In the genomic region with DNA sequence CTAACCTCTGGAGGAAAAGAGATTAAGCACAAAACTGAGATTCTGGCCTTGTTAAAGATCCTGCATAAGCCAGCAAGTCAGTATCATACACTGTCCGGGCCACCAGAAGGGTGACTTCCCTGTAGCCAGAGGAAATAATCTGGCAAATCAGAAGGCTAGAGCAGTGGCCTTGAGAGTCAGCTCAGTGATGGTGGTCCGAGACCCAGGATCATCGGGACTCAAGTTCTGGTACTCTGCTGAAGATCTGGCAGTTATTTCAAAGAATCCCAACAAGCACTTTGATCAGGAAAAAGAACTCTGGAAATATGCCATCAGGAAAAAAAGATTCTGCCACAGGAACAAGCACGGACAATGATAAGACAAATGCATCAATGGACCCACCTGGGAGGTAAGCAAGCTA, we compare ENCODE assay signal across 27 mouse cellular contexts.
"Had no signal": no experiment of that assay in that cellular context is flagged by ENCODE, and none has a peak within 500 bp of the region (broad histone marks: within the 10 kb centered on the region; RNA-seq: fewer than 3 reads in every experiment).

No protein-coding gene starts in this region.

- ATAC-seq: forebrain, embryonic 13.5 days; forebrain, embryonic 14.5 days; forebrain, embryonic 15.5 days; forebrain, embryonic 16.5 days; forebrain, postnatal 0 days had no signal

- H3K4me2 ChIP-seq: embryonic facial prominence, embryonic 12.5 days; embryonic facial prominence, embryonic 13.5 days; embryonic facial prominence, embryonic 15.5 days; forebrain, embryonic 12.5 days; forebrain, embryonic 13.5 days; forebrain, embryonic 15.5 days had no signal

- H3K27me3 ChIP-seq: embryonic facial prominence, embryonic 12.5 days; embryonic facial prominence, embryonic 13.5 days; embryonic facial prominence, embryonic 15.5 days; forebrain, embryonic 12.5 days; forebrain, embryonic 13.5 days; forebrain, embryonic 15.5 days had no signal

- DNase-seq: cerebellum, adult 2 months; cerebellum, adult 8-10 months; cerebellum, adult 9-10 months; cerebellum, adult 9-11 months; cerebellum, postnatal 10 days; cerebellum, postnatal 14 days; cerebellum, postnatal 25 days; cerebellum, postnatal 36 days; embryo, embryonic 11 days; forebrain, postnatal 0 days; gastrocnemius, adult 2 months; gastrocnemius, postnatal 10 days; gastrocnemius, postnatal 14 days; gastrocnemius, postnatal 25 days; gastrocnemius, postnatal 36 days; heart, adult 2 months had no signal

- H3K27ac ChIP-seq: embryonic facial prominence, embryonic 10.5 days; embryonic facial prominence, embryonic 12.5 days; embryonic facial prominence, embryonic 13.5 days; embryonic facial prominence, embryonic 15.5 days; forebrain, embryonic 10.5 days; forebrain, embryonic 12.5 days; forebrain, embryonic 13.5 days; forebrain, embryonic 15.5 days; gastrocnemius, adult 2 months; heart, adult 2 months had no signal

- H3K4me3 ChIP-seq: embryonic facial prominence, embryonic 12.5 days; embryonic facial prominence, embryonic 13.5 days; embryonic facial prominence, embryonic 15.5 days; erythroblast, embryonic 14.5 days; forebrain, embryonic 10.5 days; forebrain, embryonic 12.5 days; forebrain, embryonic 13.5 days; forebrain, embryonic 15.5 days; gastrocnemius, adult 2 months; heart, adult 2 months had no signal

- H3K9ac ChIP-seq: embryonic facial prominence, embryonic 12.5 days; embryonic facial prominence, embryonic 13.5 days; embryonic facial prominence, embryonic 15.5 days; forebrain, embryonic 12.5 days; forebrain, embryonic 13.5 days; forebrain, embryonic 15.5 days; forebrain, postnatal 0 days had no signal
